Mouse (Mus musculus) lung, postnatal 25 days (tissue): ENCODE results near the gene Epha2.

Experiments
- DNase-seq: peaks from one replicate; pipeline ENCODE4 v3.0.0; 2022; ENCODE audit warnings: low spot score

Epha2 gene

DNA sequence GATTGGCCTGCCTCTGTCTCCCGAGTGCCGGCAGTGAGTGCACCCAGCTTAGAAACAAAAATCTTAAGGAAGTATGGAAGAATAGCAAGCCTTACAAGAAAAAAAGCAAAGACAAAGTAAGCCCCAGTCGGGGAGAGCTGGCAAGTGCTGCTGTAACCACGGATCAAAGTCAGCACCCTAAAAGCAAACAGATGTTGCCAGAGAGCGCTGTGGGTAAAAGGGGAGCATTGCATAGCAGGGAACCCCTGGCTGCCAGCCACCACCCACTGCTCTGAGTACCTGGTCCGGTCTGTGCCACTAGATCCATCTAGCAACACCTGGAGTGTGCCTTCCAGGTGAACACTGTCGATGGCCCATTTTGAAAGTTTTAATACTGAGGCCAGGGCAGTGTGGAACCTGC is 31.2 kb downstream of the Epha2 start:
- no peak for DNase-seq

- no peak for DNase-seq
These were observed 33.7 kb downstream of the Epha2 start for GRCm38 (mm10) chr4:141334695-141335094.

- no peak for DNase-seq
These were observed 34.3 kb downstream of the Epha2 start for GRCm38 (mm10) chr4:141335263-141335796.

DNA sequence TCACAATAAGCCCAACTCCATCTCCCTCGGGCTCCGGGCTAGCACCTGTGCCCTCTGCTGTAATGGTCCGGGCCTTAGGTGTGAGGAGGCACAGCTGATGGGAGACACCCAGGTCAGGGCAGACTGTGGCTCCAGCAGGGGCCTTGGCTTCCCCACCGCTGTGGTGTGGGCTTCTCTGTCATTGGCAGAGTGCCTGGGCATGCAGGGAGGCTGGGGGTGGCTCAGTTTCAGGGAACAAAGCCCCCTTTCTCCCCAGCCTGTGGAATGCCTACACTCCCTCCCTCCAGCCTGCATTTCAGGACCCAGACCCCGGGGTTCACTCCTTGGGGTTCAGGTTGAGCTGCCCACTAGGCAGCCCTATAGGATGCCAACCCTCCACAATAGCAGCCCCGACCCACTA is 35.2 kb downstream of the Epha2 start:
- no peak for DNase-seq

DNA sequence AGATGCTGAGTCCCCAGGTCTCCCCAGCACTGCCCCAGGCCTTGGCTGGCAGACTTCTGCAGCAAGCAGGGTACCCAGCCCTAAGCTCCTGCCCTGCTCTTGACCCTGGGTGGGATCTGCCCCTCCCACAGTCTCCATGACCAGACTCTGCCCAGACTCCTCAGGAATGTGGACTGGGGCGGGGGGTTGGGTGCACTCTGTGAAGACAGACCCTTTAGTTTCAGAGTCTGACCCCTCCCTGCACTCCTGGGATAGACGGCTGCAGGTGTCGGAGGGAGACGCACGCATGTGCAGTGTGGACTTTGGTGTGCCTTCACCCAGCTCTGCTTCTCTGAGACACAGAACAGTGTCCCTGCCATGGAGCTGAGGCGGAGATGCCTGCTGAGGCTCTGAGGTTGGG is 36.9 kb downstream of the Epha2 start:
- no peak for DNase-seq

GRCm38 (mm10) chr4:141338853-141339252 is 37.8 kb downstream of the Epha2 start:
- no peak for DNase-seq

GRCm38 (mm10) chr4:141341477-141341876 is 40.4 kb downstream of the Epha2 start:
- DNase-seq: no peak

- no peak for DNase-seq
These were observed 42.5 kb downstream of the Epha2 start for GRCm38 (mm10) chr4:141343515-141343914.

DNA sequence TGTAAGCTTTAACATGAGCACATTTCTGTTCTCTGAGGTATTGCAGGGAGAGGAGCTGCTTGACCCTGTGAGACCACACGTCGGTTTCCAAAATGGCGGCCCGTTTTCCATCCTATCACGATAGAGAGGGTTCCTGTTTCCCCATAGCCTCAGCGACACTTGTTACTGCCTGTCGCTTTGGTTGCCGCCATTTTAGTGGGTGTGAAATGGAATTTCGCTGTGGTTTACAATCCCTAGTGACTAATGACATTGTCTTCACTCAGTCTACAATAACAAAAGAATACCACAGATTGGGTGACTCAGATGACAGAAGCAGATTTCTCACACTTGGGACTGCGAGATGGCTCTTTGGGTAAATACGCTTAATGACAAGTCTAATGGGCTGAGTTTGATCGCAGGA is 44.2 kb downstream of the Epha2 start:
- DNase-seq: no peak

DNA sequence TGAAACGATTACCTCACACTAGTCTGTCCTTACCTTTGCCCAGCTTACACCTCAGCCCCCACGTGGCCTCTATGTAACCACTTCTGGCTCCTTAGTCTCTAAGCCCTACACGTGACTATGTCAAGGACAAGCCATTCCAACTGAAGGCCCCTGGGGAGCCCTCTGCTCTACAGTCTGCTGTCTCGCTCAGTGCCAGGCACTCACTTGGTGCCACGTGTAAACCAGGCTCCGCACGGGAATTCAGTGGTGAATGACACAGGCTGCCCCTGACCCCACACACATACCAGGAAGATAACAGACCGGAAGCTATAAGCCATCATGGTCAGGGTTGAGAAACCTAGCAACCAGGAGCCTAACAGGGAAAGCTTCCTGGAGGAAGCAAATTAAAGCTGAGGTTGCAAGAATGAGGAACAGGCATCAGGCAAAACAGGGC is 46.3 kb downstream of the Epha2 start:
- peak; percentile 73 for DNase-seq

DNA sequence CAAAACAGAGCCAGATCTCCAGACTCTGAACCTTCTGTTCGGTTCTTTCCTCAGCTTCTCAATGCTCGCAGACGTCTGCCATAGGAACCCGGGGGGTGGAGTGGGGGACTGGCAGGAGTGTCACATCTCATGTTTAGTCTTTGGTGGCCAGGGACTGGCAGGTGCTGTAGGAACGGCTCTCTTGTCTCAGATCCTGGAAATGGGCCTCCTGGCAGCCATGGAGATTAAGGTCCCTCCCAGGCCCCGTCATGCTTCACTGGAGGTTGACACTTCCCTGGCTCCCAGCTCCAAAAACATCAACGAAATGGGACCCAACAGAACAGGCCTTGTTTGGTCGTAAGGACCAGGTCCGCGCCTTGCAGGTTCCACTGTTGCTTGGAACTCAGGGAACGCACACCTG is 47.6 kb downstream of the Epha2 start:
- no peak for DNase-seq

DNA sequence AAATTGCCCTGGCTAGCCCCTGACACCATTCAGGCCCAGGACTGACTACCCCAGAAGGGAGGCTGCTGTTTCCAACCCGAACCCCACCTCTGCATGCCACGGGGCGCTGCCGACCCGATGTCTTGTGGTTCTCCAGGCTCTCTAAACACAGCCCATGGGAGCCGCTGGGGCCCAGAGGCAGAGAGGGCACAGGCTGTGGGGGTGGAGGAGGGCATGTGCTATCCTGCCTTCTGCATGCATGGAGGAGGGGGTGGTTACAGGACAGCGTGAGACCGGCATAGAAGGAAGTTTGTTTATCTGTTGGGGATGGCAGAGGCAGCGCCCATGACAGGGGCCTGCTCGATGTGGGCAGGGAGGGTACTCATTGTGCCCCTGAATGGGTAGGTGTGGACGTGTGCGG is 49.0 kb downstream of the Epha2 start:
- DNase-seq: no peak

DNA sequence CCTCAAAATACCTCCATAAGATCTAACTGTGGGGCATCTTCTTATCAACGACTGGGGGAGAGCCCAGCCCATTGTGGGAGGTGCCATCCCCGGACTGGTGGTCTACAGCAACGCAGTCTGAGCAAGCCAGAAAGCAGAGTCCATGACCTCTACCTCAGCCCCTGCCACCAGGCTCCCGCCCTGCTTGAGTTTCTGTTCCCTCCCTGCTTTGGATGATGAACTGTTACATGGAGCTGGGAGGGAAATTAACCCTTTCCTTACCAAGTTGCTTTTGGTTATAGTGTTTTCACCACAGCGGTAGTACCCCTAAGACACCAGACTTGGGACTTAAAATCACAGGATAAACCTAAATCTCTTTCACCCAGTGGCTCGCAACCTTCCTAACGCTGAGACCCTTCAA is 50.9 kb downstream of the Epha2 start:
- DNase-seq: no peak

DNA sequence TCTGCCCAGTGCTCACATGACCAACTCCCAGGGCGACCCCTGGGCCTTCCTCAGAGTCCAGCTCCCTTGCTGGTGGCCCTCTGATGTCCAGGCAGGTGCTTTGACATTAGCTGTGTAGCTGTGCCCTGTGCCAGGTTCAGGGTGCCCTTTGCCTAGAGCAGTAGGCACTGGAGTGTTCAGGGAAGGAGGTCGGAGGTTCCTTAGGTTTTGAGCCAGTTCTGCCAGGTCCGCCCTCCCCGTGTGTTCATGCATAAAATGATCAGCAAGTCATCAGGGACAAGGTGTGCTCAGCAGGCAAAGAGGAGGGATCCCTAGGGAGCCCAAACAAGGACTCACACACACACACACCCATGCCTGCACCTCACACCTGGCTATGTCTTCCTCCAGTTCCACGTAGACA is 51.9 kb downstream of the Epha2 start:
- DNase-seq: no peak

DNA sequence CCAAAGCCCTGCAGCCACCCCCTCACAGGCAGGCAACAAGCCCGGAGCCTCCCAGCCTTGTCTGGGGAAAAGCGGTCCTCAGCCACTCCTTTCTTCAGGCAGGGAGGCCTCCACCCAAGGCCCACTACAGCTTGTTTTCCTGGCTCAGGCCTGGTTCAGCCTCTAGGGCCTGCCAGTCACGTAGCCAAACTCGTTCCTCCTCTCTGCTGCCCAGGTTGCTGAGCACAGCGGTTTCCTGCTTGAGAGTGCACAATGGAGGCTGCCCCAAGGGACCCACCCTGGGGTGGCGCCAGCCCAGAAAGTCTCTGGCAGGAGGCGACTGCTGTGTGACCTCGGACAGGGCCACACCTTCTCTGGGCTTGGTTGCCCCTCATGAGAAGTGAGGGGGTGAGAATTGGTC is 52.8 kb downstream of the Epha2 start:
- peak; percentile 59 for DNase-seq

GRCm38 (mm10) chr4:141357811-141358210 is 56.8 kb downstream of the Epha2 start:
- DNase-seq: no peak

- no peak for DNase-seq
These were observed 58.2 kb downstream of the Epha2 start for GRCm38 (mm10) chr4:141359222-141359621.

- no peak for DNase-seq
These were observed 59.8 kb downstream of the Epha2 start for GRCm38 (mm10) chr4:141360846-141361245.

- DNase-seq: peak; percentile 82
These were observed 62.0 kb downstream of the Epha2 start for GRCm38 (mm10) chr4:141362937-141363548.

DNA sequence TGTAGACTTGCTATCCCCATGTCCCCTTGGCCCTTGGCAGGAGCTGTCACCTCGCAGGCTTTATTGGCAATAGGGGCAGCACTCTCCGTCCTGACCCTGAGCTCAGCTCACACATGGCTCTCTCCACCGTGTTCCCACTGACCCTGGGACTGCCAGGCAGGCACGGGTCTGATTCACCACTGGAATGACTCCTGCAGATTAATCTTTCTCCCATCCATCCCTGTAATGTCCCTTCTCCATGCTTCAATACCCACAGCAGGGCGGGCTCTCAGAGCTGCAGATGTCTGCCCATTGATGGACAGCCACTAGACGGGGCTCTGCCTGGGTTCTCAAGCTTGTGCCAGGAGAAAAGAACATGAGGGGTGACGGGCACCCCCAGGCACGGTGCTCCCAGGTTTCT is 64.1 kb downstream of the Epha2 start:
- DNase-seq: no peak

DNA sequence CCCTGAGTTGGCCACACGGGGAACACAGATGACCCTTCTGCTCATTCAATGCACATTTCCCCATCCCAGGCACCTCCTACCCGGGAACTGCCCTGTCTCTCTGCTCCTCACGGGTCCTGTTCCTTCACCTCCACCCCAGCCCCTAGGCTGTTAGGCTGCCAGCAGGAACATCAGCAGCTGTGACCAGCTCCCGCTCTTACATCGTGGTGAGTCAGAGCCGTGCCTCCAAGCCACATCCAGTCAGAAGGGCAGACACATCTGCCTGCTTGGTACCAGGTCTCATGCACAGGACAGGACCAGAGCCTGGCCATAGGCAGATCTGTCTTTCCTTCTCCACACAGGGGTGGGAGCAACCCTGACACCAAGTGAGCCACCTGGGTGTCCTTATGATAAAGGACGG is 64.8 kb downstream of the Epha2 start:
- DNase-seq: no peak

- no peak for DNase-seq
These were observed 67.2 kb downstream of the Epha2 start, which contains the start of gene Fam131c for GRCm38 (mm10) chr4:141367997-141368791. Fam131c (plus strand) TSS chr4:141368220.

GRCm38 (mm10) chr4:141372426-141372825 is 71.4 kb downstream of the Epha2 start:
- DNase-seq: no peak
